Mouse (Mus musculus) heart, adult 2 months (tissue): Measurements from ENCODE around the gene Vmn1r35.

Source experiments
- CTCF ChIP-seq: fragments of 200-600 bp; IDR thresholded peaks from 2 replicates; pipeline ENCODE4 v1.8.1; 2022; ENCODE audit warnings: antibody characterized with exemption, mild to moderate bottlenecking, moderate library complexity
- POLR2A ChIP-seq: fragments of 200-500 bp; IDR thresholded peaks from 2 replicates; pipeline ENCODE4 v1.6.1; 2011; ENCODE audit warnings: mild to moderate bottlenecking, low read depth, low read length, control low read depth; ENCODE audit not compliant: insufficient read depth

DNA sequence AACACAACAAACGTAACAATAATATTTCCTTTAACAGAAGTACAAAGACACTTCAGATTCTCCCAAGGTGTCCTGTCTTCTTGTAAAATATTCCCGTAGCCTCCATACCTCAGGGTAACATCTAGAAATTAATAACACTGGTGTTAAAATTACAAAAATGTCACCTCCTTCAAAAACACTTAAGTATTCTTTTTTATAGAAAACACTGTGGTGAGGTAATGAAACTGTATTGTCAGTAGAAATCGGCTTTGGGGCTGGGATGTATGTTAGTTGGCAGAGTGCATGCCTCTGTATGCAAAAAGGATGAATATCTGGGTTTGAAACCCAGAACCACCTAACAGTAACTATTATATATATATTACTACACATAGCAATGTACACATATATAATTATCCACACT, at the start of gene Vmn1r35:
- TF ChIP-seq POLR2A (no peak), CTCF (no peak)
